In genomic region chr10:41709341-41709740, GRCm38 (mm10) we compare ENCODE assay signal across 23 mouse cellular contexts. TPM values are rescaled to one million over a fixed set of nuclear protein-coding genes. Genes with fewer than 3 reads are reported as not detected.
DNase-seq lines count a peak whose midpoint lies in the region; ATAC-seq and TF ChIP-seq lines count a peak whose summit lies in the region.
"Had no signal": no experiment of that assay in that cellular context is flagged by ENCODE, and none has a peak within 500 bp of the region (broad histone marks: within the 10 kb centered on the region; RNA-seq: fewer than 3 reads in every experiment).

No protein-coding gene starts in this region.

- H3K4me2 ChIP-seq in heart, embryonic 11.5 days: no peak overlapping the region
- H3K4me2 ChIP-seq in lung, postnatal 0 days (replicated peaks; ENCODE audit: low read depth, low read length): no peak overlapping the region
- H3K4me2 ChIP-seq: forebrain, embryonic 12.5 days; lung, embryonic 14.5 days had no signal

- H3K9ac ChIP-seq in heart, adult 2 months (ENCODE audit: low read depth, low read length): no peak overlapping the region
- H3K9ac ChIP-seq in heart, embryonic 11.5 days (ENCODE audit: low read depth, low read length): no peak overlapping the region
- no peak overlapping the region for H3K9ac ChIP-seq in lung, postnatal 0 days (replicated peaks; ENCODE audit: low read depth)
- H3K9ac ChIP-seq: forebrain, embryonic 12.5 days; lung, embryonic 14.5 days had no signal

- no peak for TF ChIP-seq CTCF in heart, adult 2 months (IDR thresholded peaks at IDR 0.05)
- no peak for TF ChIP-seq CTCF in lung, postnatal 0 days (IDR thresholded peaks at IDR 0.05)

- intact Hi-C loops in heart, adult 2 months (cut with DNase I): no loop called here
- intact Hi-C loops in left cerebral cortex, postnatal 10 days (cut with DNase I): no loop called here

- TF ChIP-seq POLR2A in heart, adult 2 months (IDR thresholded peaks at IDR 0.05; ENCODE audit: insufficient read depth, low read depth, low read length): no peak

- WGBS in heart, adult 2 months: 65% methylated on average over 8 of the region's 8 CpGs
- 90% methylated on average over 8 of the region's 8 CpGs for WGBS in heart, embryonic 11.5 days (ENCODE audit: insufficient replicate concordance)
- 76% methylated on average over 8 of the region's 8 CpGs for WGBS in lung, postnatal 0 days

- no peaks in the 10 kb centered on the region for H3K9me3 ChIP-seq in heart, embryonic 11.5 days (replicated peaks; ENCODE audit: control insufficient read depth, low read length)
- no peaks in the 10 kb centered on the region for H3K9me3 ChIP-seq in lung, postnatal 0 days (ENCODE audit: low read length)
- H3K9me3 ChIP-seq: embryonic facial prominence, embryonic 10.5 days; forebrain, embryonic 12.5 days; megakaryocyte, embryonic 14.5 days had no signal

- DNase-seq in heart, adult 2 months: peak; percentile 18 to 28
- DNase-seq in lung, postnatal 25 days (ENCODE audit: low spot score): peak; percentile 53
- no peak for DNase-seq in lung, postnatal 0 days (ENCODE audit: low spot score)
- DNase-seq in adrenal gland, adult 18-20 months (ENCODE audit: low spot score in 2 of 2): peak; percentile 33 to 50
- peak; percentile 78 for DNase-seq in adrenal gland, postnatal 25 days
- DNase-seq in left cerebral cortex, postnatal 10 days (ENCODE audit: extremely low spot score in 1 of 2, low spot score in 2 of 2): no peak
- no peak for DNase-seq in layer of hippocampus, adult 9-11 months
- DNase-seq: cerebellum, adult 8-10 months; kidney, adult 18-20 months; kidney, postnatal 10 days; liver; lung, embryonic 14.5 days; midbrain, embryonic 14.5 days; retina, postnatal 1 day; thymus, postnatal 25 days had no signal

- no peak for TF ChIP-seq EP300 in heart, adult 2 months (IDR thresholded peaks at IDR 0.05; ENCODE audit: insufficient read depth, low read depth, low read length)
- no peak for TF ChIP-seq EP300 in lung, postnatal 0 days (IDR thresholded peaks at IDR 0.05)

- H3K27ac ChIP-seq in heart, adult 2 months: no peak overlapping the region
- H3K27ac ChIP-seq in heart, embryonic 11.5 days (ENCODE audit: low read depth, low read length): no peak overlapping the region
- H3K27ac ChIP-seq in lung, postnatal 0 days (ENCODE audit: low read length): no peak overlapping the region
- H3K27ac ChIP-seq: embryonic facial prominence, embryonic 10.5 days; forebrain, embryonic 12.5 days; layer of hippocampus, adult 2 months; stomach, postnatal 0 days had no signal

- H3K4me3 ChIP-seq in heart, adult 2 months: no peak overlapping the region
- no peak overlapping the region for H3K4me3 ChIP-seq in heart, embryonic 11.5 days (ENCODE audit: low read depth, low read length)
- H3K4me3 ChIP-seq in lung, postnatal 0 days (ENCODE audit: low read depth, low read length): no peak overlapping the region
- H3K4me3 ChIP-seq: embryonic facial prominence, embryonic 10.5 days; forebrain, embryonic 12.5 days; layer of hippocampus, adult 2 months; megakaryocyte, embryonic 14.5 days; myocyte had no signal

- H3K36me3 ChIP-seq in heart, adult 2 months (ENCODE audit: control insufficient read depth, insufficient read depth, low read length): no peaks in the 10 kb centered on the region
- no peaks in the 10 kb centered on the region for H3K36me3 ChIP-seq in heart, embryonic 11.5 days (ENCODE audit: control insufficient read depth, insufficient read depth, low read length)
- H3K36me3 ChIP-seq in lung, postnatal 0 days (ENCODE audit: insufficient read depth, low read length): no peaks in the 10 kb centered on the region
- H3K36me3 ChIP-seq: embryonic facial prominence, embryonic 10.5 days; forebrain, embryonic 12.5 days had no signal

- H3K4me1 ChIP-seq in heart, adult 2 months (ENCODE audit: control insufficient read depth, insufficient read depth, low read length): no peaks in the 10 kb centered on the region
- H3K4me1 ChIP-seq in heart, embryonic 11.5 days (ENCODE audit: control insufficient read depth, insufficient read depth, low read length): no peaks in the 10 kb centered on the region
- H3K4me1 ChIP-seq in lung, postnatal 0 days (ENCODE audit: insufficient read depth, low read depth, low read length): no peaks in the 10 kb centered on the region
- H3K4me1 ChIP-seq: forebrain, embryonic 12.5 days; megakaryocyte, embryonic 14.5 days had no signal

- ATAC-seq in heart, embryonic 11.5 days (replicated peaks; ENCODE audit: insufficient number of reproducible peaks, low FRiP score, low TSS enrichment): no peak
- ATAC-seq in lung, postnatal 0 days: no peak

- H3K79me2 ChIP-seq in heart, adult 2 months (replicated peaks; ENCODE audit: control insufficient read depth, insufficient read depth, low read length): no peaks in the 10 kb centered on the region

- H3K27me3 ChIP-seq in heart, adult 2 months (ENCODE audit: control insufficient read depth, insufficient read depth, low read length): no peaks in the 10 kb centered on the region
- H3K27me3 ChIP-seq in heart, embryonic 11.5 days (ENCODE audit: control insufficient read depth, insufficient read depth, low read length): no peaks in the 10 kb centered on the region
- no peaks in the 10 kb centered on the region for H3K27me3 ChIP-seq in lung, postnatal 0 days (replicated peaks; ENCODE audit: insufficient read depth, low read length)
- H3K27me3 ChIP-seq: forebrain, embryonic 12.5 days had no signal

RNA-seq across cellular contexts. Expression of gene Ccdc162, which starts 7.1 kb away (rescaled TPM):
- total RNA-seq in heart, adult 2 months (2021): under 1 TPM in 1 of 2 experiments, not detected in 1; 0.11 TPM
- 0.09 and 0.49 TPM in 2 replicates for polyA plus RNA-seq in heart, adult 2 months (2012; rRNA removed)
- 0.73 and 0.82 TPM in 2 replicates for polyA plus RNA-seq in heart, embryonic 11.5 days (2014; fragmentation: Nextera tagmentation; extraction: Ambion mirVana)
- 2.2 and 3.0 TPM in 2 replicates for polyA plus RNA-seq in lung, postnatal 0 days (2015; fragmentation: Nextera tagmentation; extraction: Ambion mirVana)
- total RNA-seq in adrenal gland, adult 18-20 months (2021): 1 to 10 TPM in 1 of 2 experiments, under 1 TPM in 1; 0.36 to 1.7 TPM
- 0.39 and 0.76 TPM in 2 replicates for total RNA-seq in adrenal gland, postnatal 25 days (2021)
- under 1 TPM; 0.49 to 0.83 TPM for total RNA-seq in left cerebral cortex, postnatal 10 days (2021)
- total RNA-seq: common myeloid progenitor, adult 5-6 weeks had no signal

Comparison
In these comparisons a context has a peak if more than half of its experiments do, and no peak if none do; other contexts are left out.
1. DNase-seq: peak in heart, adult 2 months (2 of 2), lung, postnatal 25 days (single experiment), adrenal gland, adult 18-20 months (2 of 2) and adrenal gland, postnatal 25 days (single experiment); none in lung, postnatal 0 days (single experiment), left cerebral cortex, postnatal 10 days (0 of 2) and layer of hippocampus, adult 9-11 months (single experiment).